Comparison of ENCODE assay signal across 17 mouse cellular contexts in genomic region chr12:55422057-55422456, GRCm38 (mm10). TPM values are rescaled to one million over a fixed set of nuclear protein-coding genes. Genes with fewer than 3 reads are reported as not detected.
DNase-seq lines count a peak whose midpoint lies in the region; ATAC-seq and TF ChIP-seq lines count a peak whose summit lies in the region.
"Had no signal": no experiment of that assay in that cellular context is flagged by ENCODE, and none has a peak within 500 bp of the region (broad histone marks: within the 10 kb centered on the region; RNA-seq: fewer than 3 reads in every experiment).

No protein-coding gene starts in this region.

- no peak overlapping the region for H3K9ac ChIP-seq in liver, postnatal 0 days (replicated peaks)
- H3K9ac ChIP-seq in liver, embryonic 11.5 days (ENCODE audit: low read depth, low read length): no peak overlapping the region
- no peak overlapping the region for H3K9ac ChIP-seq in forebrain, embryonic 15.5 days (replicated peaks)
- H3K9ac ChIP-seq: heart, embryonic 13.5 days; limb, embryonic 13.5 days; liver, embryonic 14.5 days; midbrain, embryonic 12.5 days; neural tube, embryonic 12.5 days had no signal

- 20% methylated on average over 3 of the region's 3 CpGs for WGBS in liver, postnatal 0 days (ENCODE audit: insufficient replicate concordance)
- whole genome bisulfite sequencing in liver, embryonic 11.5 days: 34% methylated on average over 3 of the region's 3 CpGs
- WGBS in thymus, adult 2 months: under 1% methylated on average over 3 of the region's 3 CpGs
- WGBS in forebrain, embryonic 15.5 days: 62% methylated on average over 3 of the region's 3 CpGs

- peak overlapping the region; percentile 26; the same call in 1 of the 2 replicates for H3K27ac ChIP-seq in liver, postnatal 0 days (ENCODE audit: low read depth)
- no peak overlapping the region for H3K27ac ChIP-seq in liver, embryonic 11.5 days (ENCODE audit: low read depth, low read length)
- peak overlapping the region; percentile 63 for H3K27ac ChIP-seq in thymus, adult 2 months (ENCODE audit: control insufficient read depth, insufficient read depth, low read length)
- H3K27ac ChIP-seq in forebrain, embryonic 15.5 days (replicated peaks): no peak overlapping the region
- H3K27ac ChIP-seq: heart, embryonic 13.5 days; kidney, postnatal 0 days; limb, embryonic 13.5 days; liver, embryonic 14.5 days; midbrain, embryonic 12.5 days; neural tube, embryonic 12.5 days had no signal

- ATAC-seq in liver, postnatal 0 days: no peak
- ATAC-seq in liver, embryonic 11.5 days (replicated peaks; ENCODE audit: low FRiP score): no peak
- peak; percentile 55 for ATAC-seq in megakaryocyte progenitor cell, adult 5-6 weeks (replicated peaks; ENCODE audit: poor library complexity)
- no peak for ATAC-seq in forebrain, embryonic 15.5 days (replicated peaks)

- TF ChIP-seq CTCF in liver, postnatal 0 days (IDR thresholded peaks at IDR 0.05; ENCODE audit: low read depth): no peak
- no peak for TF ChIP-seq CTCF in thymus, adult 2 months (IDR thresholded peaks at IDR 0.05; ENCODE audit: borderline replicate concordance, control insufficient read depth, extremely low read depth, insufficient read depth, low read length, poor library complexity)

- no peak for DNase-seq in liver, postnatal 0 days
- no peak for DNase-seq in liver, embryonic 11.5 days (ENCODE audit: low spot score)
- peak; percentile 55 for DNase-seq in thymus, adult 2 months
- DNase-seq in thymus, adult 18-20 months: no peak
- DNase-seq in layer of hippocampus, postnatal 10 days (ENCODE audit: low spot score in 2 of 2): no peak
- DNase-seq: adrenal gland, adult 8-10 months; cerebellum, adult 9-10 months; kidney, adult 18-20 months; right cerebral cortex, adult 18-20 months had no signal

- H3K4me1 ChIP-seq in liver, postnatal 0 days (ENCODE audit: insufficient read depth): peaks cover 2% of the 10 kb centered on the region
- no peaks in the 10 kb centered on the region for H3K4me1 ChIP-seq in liver, embryonic 11.5 days (replicated peaks; ENCODE audit: control insufficient read depth, insufficient read depth, low read length)
- peaks cover 16% of the 10 kb centered on the region for H3K4me1 ChIP-seq in thymus, adult 2 months (replicated peaks; ENCODE audit: control insufficient read depth, insufficient read depth, low read length)
- no peaks in the 10 kb centered on the region for H3K4me1 ChIP-seq in forebrain, embryonic 15.5 days
- H3K4me1 ChIP-seq: limb, embryonic 13.5 days; midbrain, embryonic 12.5 days; neural tube, embryonic 12.5 days had no signal

- no peak overlapping the region for H3K4me2 ChIP-seq in liver, postnatal 0 days (ENCODE audit: low read depth, low read length)
- H3K4me2 ChIP-seq in liver, embryonic 11.5 days: no peak overlapping the region
- H3K4me2 ChIP-seq in forebrain, embryonic 15.5 days (replicated peaks): no peak overlapping the region
- H3K4me2 ChIP-seq: heart, embryonic 13.5 days; limb, embryonic 13.5 days; midbrain, embryonic 12.5 days; neural tube, embryonic 12.5 days had no signal

- H3K36me3 ChIP-seq in liver, postnatal 0 days (replicated peaks; ENCODE audit: insufficient read depth, low read length): peaks cover 15% of the 10 kb centered on the region
- peaks cover 10% of the 10 kb centered on the region; the same call in 1 of the 2 replicates for H3K36me3 ChIP-seq in liver, embryonic 11.5 days (ENCODE audit: control insufficient read depth, insufficient read depth, low read length)
- peaks cover 33% of the 10 kb centered on the region for H3K36me3 ChIP-seq in thymus, adult 2 months (ENCODE audit: control insufficient read depth, insufficient read depth, low read length)
- H3K36me3 ChIP-seq in forebrain, embryonic 15.5 days: peaks cover 32% of the 10 kb centered on the region

- no peak for TF ChIP-seq POLR2A in thymus, adult 2 months (IDR thresholded peaks at IDR 0.05; ENCODE audit: control insufficient read depth, extremely low read depth, insufficient read depth, low read length, poor library complexity)

- no peaks in the 10 kb centered on the region for H3K9me3 ChIP-seq in liver, postnatal 0 days (ENCODE audit: low read length)
- H3K9me3 ChIP-seq in liver, embryonic 11.5 days (ENCODE audit: control insufficient read depth, low read length): no peaks in the 10 kb centered on the region
- H3K9me3 ChIP-seq in forebrain, embryonic 15.5 days: no peaks in the 10 kb centered on the region
- H3K9me3 ChIP-seq: heart, embryonic 13.5 days; limb, embryonic 13.5 days; midbrain, embryonic 12.5 days; neural tube, embryonic 12.5 days had no signal

- no peak overlapping the region for H3K4me3 ChIP-seq in liver, postnatal 0 days (ENCODE audit: low read depth, low read length)
- no peak overlapping the region for H3K4me3 ChIP-seq in liver, embryonic 11.5 days (ENCODE audit: low read depth, low read length)
- no peak overlapping the region for H3K4me3 ChIP-seq in thymus, adult 2 months (ENCODE audit: control insufficient read depth, insufficient read depth, low read length)
- no peak overlapping the region for H3K4me3 ChIP-seq in forebrain, embryonic 15.5 days
- H3K4me3 ChIP-seq: heart, embryonic 13.5 days; limb, embryonic 13.5 days; midbrain, embryonic 12.5 days; neural tube, embryonic 12.5 days had no signal

- no peak for TF ChIP-seq EP300 in liver, postnatal 0 days (IDR thresholded peaks at IDR 0.05; ENCODE audit: low read depth)

- H3K27me3 ChIP-seq in liver, postnatal 0 days (ENCODE audit: insufficient read depth, low read length): no peaks in the 10 kb centered on the region
- no peaks in the 10 kb centered on the region for H3K27me3 ChIP-seq in liver, embryonic 11.5 days (replicated peaks; ENCODE audit: control insufficient read depth, insufficient read depth, low read length)
- H3K27me3 ChIP-seq in thymus, adult 2 months (ENCODE audit: control insufficient read depth, insufficient read depth, low read length): no peaks in the 10 kb centered on the region
- H3K27me3 ChIP-seq in forebrain, embryonic 15.5 days: no peaks in the 10 kb centered on the region
- H3K27me3 ChIP-seq: heart, embryonic 13.5 days; limb, embryonic 13.5 days; midbrain, embryonic 12.5 days; neural tube, embryonic 12.5 days had no signal

RNA-seq across cellular contexts. Expression of gene Psma6, which starts 38.0 kb away (rescaled TPM):
- polyA plus RNA-seq in liver, postnatal 0 days (2015; fragmentation: Nextera tagmentation; extraction: Ambion mirVana): 177 and 184 TPM in 2 replicates
- polyA plus RNA-seq in liver, embryonic 11.5 days (2014; fragmentation: Nextera tagmentation; extraction: Ambion mirVana): 410 and 426 TPM in 2 replicates
- 74.8 and 92.3 TPM in 2 replicates for polyA plus RNA-seq in thymus, adult 2 months (2012; rRNA removed)
- total RNA-seq in megakaryocyte progenitor cell, adult 5-6 weeks (2015): 372 and 397 TPM in 2 replicates
- 362 TPM in 2 replicates for total RNA-seq in megakaryocyte progenitor cell, adult 5-6 weeks (2017)
- 445 and 446 TPM in 2 replicates for polyA plus RNA-seq in forebrain, embryonic 15.5 days (2015; fragmentation: Nextera tagmentation; extraction: Ambion mirVana)
- total RNA-seq in layer of hippocampus, postnatal 10 days (2021): 100 to 1,000 TPM; 167 to 168 TPM

Comparison
In these comparisons a context has a peak if more than half of its experiments do, and no peak if none do; other contexts are left out.
1. H3K27ac ChIP-seq: peak in liver, postnatal 0 days (single experiment) and thymus, adult 2 months (single experiment); none in liver, embryonic 11.5 days (single experiment) and forebrain, embryonic 15.5 days (single experiment).